Mouse (Mus musculus): ENCODE results near the gene H2al2a.

DNA sequence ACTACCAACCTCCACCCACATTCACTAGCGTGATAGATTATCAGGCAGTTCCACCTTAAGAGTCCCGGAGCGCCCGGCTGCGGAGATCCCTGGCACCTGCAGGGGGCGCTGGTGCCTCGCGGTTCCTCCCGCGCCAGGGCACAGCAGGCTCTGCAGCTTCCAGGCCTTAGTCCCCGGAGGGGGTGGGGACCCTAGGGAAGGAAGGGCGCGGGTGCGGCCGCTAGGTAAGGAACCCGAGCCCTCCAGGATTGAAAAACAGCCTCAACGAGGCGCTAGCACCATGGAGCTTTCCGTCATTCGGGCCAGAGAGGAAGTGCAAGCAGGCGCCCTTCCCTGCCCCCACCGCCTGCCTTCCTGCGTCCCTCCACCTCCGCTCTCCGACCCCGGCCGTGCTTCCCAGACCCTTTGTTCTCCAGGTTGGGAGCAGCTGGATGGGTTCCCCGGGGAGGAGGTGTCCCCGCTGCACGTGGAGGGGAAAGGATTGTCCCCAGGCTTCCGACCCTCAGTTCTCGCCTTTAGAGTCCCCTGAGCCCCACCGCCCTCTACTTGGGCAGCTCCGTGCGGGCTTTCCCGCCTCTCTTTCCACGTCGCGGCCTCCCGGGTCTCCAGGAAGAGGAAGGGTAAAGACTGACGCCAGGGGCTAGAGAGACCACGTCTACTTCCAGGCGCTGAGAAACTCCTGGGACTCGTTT, 30.8 kb upstream of the H2al2a start:
- TF ChIP-seq GATA1 (IDR thresholded peaks at IDR 0.05; ENCODE audit: borderline replicate concordance, low read length) = no peak
- no peak for TF ChIP-seq FLI1 (IDR thresholded peaks at IDR 0.05; ENCODE audit: low read length)
